Comparison of ENCODE assay signal across 15 mouse cellular contexts in the genomic region with DNA sequence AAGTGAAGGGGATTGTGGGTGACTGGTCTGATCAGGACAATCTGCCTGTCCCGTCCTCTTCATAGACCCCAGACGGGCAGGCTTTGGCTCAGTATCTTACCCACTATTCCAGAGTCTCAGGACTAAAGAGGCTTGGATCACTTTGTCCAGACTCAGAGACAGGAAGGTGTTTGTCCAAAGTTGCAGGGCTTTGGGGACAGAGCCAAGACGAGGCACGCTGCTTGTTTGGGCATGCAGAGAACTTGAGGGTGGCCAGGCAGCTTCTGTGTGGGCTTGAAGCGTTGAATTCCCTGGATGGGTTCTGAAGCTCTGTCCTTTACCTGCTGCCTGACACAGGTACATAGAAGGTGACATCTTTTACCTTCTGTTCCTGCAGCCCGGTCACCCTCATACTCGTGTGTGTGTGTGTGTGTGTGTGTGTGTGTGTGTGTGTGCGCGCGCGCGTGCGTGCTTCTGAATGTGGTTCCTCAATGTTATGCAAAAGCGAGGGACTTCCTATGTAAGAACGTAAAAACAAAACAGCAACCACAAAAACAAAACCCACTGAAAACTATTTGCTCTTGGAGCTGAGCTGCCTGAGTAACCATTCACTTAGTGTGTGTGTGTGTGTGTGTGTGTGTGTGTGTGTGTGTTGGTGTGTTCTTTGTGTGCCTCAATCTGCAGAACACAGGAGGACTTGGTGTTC. TPM values are rescaled to one million over a fixed set of nuclear protein-coding genes. Genes with fewer than 3 reads are reported as not detected.
A peak's percentile ranks its signal among the peaks of the same experiment; 100 is the strongest.
DNase-seq lines count a peak whose midpoint lies in the region; ATAC-seq and TF ChIP-seq lines count a peak whose summit lies in the region.
"Had no signal": no experiment of that assay in that cellular context is flagged by ENCODE, and none has a peak within 500 bp of the region (broad histone marks: within the 10 kb centered on the region; RNA-seq: fewer than 3 reads in every experiment).

No protein-coding gene starts in this region.

- 0 out of 2 replicates have a peak overlapping the region, but pooled peaks have one; percentile 68 for H3K27ac ChIP-seq in cerebellum, adult 2 months (ENCODE audit: insufficient read depth, low read length)
- H3K27ac ChIP-seq in neural tube, embryonic 14.5 days (ENCODE audit: low read depth, low read length) = 0 out of 2 replicates have a peak overlapping the region, but pooled peaks have one; percentile 48
- no peak overlapping the region for H3K27ac ChIP-seq in neural tube, embryonic 15.5 days (replicated peaks)
- no peak overlapping the region for H3K27ac ChIP-seq in liver, embryonic 11.5 days (ENCODE audit: low read depth, low read length)
- H3K27ac ChIP-seq: heart, embryonic 15.5 days; intestine, embryonic 15.5 days; liver, embryonic 14.5 days had no signal

- no peak overlapping the region for H3K9ac ChIP-seq in neural tube, embryonic 14.5 days (replicated peaks; ENCODE audit: low read depth, low read length)
- H3K9ac ChIP-seq in neural tube, embryonic 15.5 days (replicated peaks) = no peak overlapping the region
- H3K9ac ChIP-seq in liver, embryonic 11.5 days (ENCODE audit: low read depth, low read length) = no peak overlapping the region
- H3K9ac ChIP-seq: heart, embryonic 15.5 days; intestine, embryonic 15.5 days; liver, embryonic 14.5 days had no signal

- H3K4me2 ChIP-seq in neural tube, embryonic 14.5 days (ENCODE audit: low read depth, low read length) = no peak overlapping the region
- H3K4me2 ChIP-seq in neural tube, embryonic 15.5 days = no peak overlapping the region
- H3K4me2 ChIP-seq in liver, embryonic 11.5 days = no peak overlapping the region
- H3K4me2 ChIP-seq: heart, embryonic 15.5 days; intestine, embryonic 15.5 days had no signal

- no peaks in the 10 kb centered on the region for H3K36me3 ChIP-seq in neural tube, embryonic 14.5 days (ENCODE audit: control insufficient read depth, insufficient read depth, low read length)
- no peaks in the 10 kb centered on the region for H3K36me3 ChIP-seq in neural tube, embryonic 15.5 days
- H3K36me3 ChIP-seq in liver, embryonic 11.5 days (ENCODE audit: control insufficient read depth, insufficient read depth, low read length) = no peaks in the 10 kb centered on the region
- H3K36me3 ChIP-seq: heart, embryonic 15.5 days; intestine, embryonic 15.5 days had no signal

- no peaks in the 10 kb centered on the region for H3K9me3 ChIP-seq in neural tube, embryonic 14.5 days (ENCODE audit: control insufficient read depth, low read length)
- H3K9me3 ChIP-seq in neural tube, embryonic 15.5 days (replicated peaks) = no peaks in the 10 kb centered on the region
- H3K9me3 ChIP-seq in liver, embryonic 11.5 days (ENCODE audit: control insufficient read depth, low read length) = no peaks in the 10 kb centered on the region
- H3K9me3 ChIP-seq: heart, embryonic 15.5 days; intestine, embryonic 15.5 days had no signal

- WGBS in cerebellum, adult 2 months = 69% methylated on average over 15 of the region's 15 CpGs
- WGBS in neural tube, embryonic 14.5 days = 85% methylated on average over 15 of the region's 15 CpGs
- WGBS in neural tube, embryonic 15.5 days = 87% methylated on average over 15 of the region's 15 CpGs
- 87% methylated on average over 15 of the region's 15 CpGs for WGBS in liver, embryonic 11.5 days

- H3K27me3 ChIP-seq in cerebellum, adult 2 months (ENCODE audit: control insufficient read depth, insufficient read depth, low read length) = no peaks in the 10 kb centered on the region
- H3K27me3 ChIP-seq in neural tube, embryonic 14.5 days (ENCODE audit: control insufficient read depth, insufficient read depth, low read length) = no peaks in the 10 kb centered on the region
- no peaks in the 10 kb centered on the region for H3K27me3 ChIP-seq in neural tube, embryonic 15.5 days (replicated peaks)
- H3K27me3 ChIP-seq in liver, embryonic 11.5 days (replicated peaks; ENCODE audit: control insufficient read depth, insufficient read depth, low read length) = no peaks in the 10 kb centered on the region
- H3K27me3 ChIP-seq: heart, embryonic 15.5 days; intestine, embryonic 15.5 days had no signal

- DNase-seq in cerebellum, adult 2 months = peak in 1 of 2 experiments; percentile 26
- no peak for DNase-seq in cerebellum, adult 11-12 months
- DNase-seq in fat pad, adult 2 months (ENCODE audit: extremely low read depth, low read depth, low spot score) = peak; percentile 50
- peak; percentile 51 for DNase-seq in naive thymus-derived CD4-positive, alpha-beta T cell, adult 2 months (ENCODE audit: low read depth)
- DNase-seq in liver, embryonic 11.5 days (ENCODE audit: low spot score) = no peak
- DNase-seq in thymus, postnatal 10 days (ENCODE audit: low spot score in 2 of 2) = no peak
- DNase-seq: adrenal gland, adult 2 months; kidney, postnatal 36 days; lung, postnatal 36 days had no signal

- H3K4me1 ChIP-seq in cerebellum, adult 2 months (ENCODE audit: control insufficient read depth, insufficient read depth, low read length) = peaks cover 32% of the 10 kb centered on the region
- peaks cover 14% of the 10 kb centered on the region for H3K4me1 ChIP-seq in neural tube, embryonic 14.5 days (ENCODE audit: control insufficient read depth, insufficient read depth, low read length)
- peaks cover 23% of the 10 kb centered on the region for H3K4me1 ChIP-seq in neural tube, embryonic 15.5 days
- no peaks in the 10 kb centered on the region for H3K4me1 ChIP-seq in liver, embryonic 11.5 days (replicated peaks; ENCODE audit: control insufficient read depth, insufficient read depth, low read length)

- H3K4me3 ChIP-seq in cerebellum, adult 2 months (replicated peaks; ENCODE audit: insufficient read depth, low read depth, low read length) = no peak overlapping the region
- no peak overlapping the region for H3K4me3 ChIP-seq in neural tube, embryonic 14.5 days (ENCODE audit: low read depth, low read length)
- no peak overlapping the region for H3K4me3 ChIP-seq in neural tube, embryonic 15.5 days (replicated peaks)
- H3K4me3 ChIP-seq in liver, embryonic 11.5 days (ENCODE audit: low read depth, low read length) = no peak overlapping the region
- H3K4me3 ChIP-seq: erythroblast, embryonic 14.5 days; heart, embryonic 15.5 days; intestine, embryonic 15.5 days had no signal

- no peak for TF ChIP-seq CTCF in cerebellum, adult 2 months (IDR thresholded peaks at IDR 0.05; ENCODE audit: borderline replicate concordance, insufficient read depth, low read depth, low read length)

- no peak for TF ChIP-seq POLR2A in cerebellum, adult 2 months (IDR thresholded peaks at IDR 0.05; ENCODE audit: borderline replicate concordance, insufficient read depth, low read length)

- ATAC-seq in neural tube, embryonic 14.5 days (ENCODE audit: low read depth) = no peak
- ATAC-seq in neural tube, embryonic 15.5 days (ENCODE audit: low FRiP score) = no peak
- ATAC-seq in liver, embryonic 11.5 days (replicated peaks; ENCODE audit: low FRiP score) = no peak
- ATAC-seq: intestine, embryonic 15.5 days had no signal

RNA-seq across cellular contexts. Expression of a gene that starts 24.8 kb away (rescaled TPM):
- 3.9 and 5.0 TPM in 2 replicates for polyA plus RNA-seq in cerebellum, adult 2 months (2012; rRNA removed)
- 0.71 and 2.0 TPM in 2 replicates for polyA plus RNA-seq in neural tube, embryonic 14.5 days (2014; fragmentation: Nextera tagmentation; extraction: Ambion mirVana)
- 1.7 and 1.9 TPM in 2 replicates for polyA plus RNA-seq in neural tube, embryonic 15.5 days (2015; fragmentation: Nextera tagmentation; extraction: Ambion mirVana)
- not detected in 2 replicates for polyA plus RNA-seq in liver, embryonic 11.5 days (2014; fragmentation: Nextera tagmentation; extraction: Ambion mirVana)
- polyA plus RNA-seq: erythroblast, embryonic 14.5 days had no signal

RNA-seq across cellular contexts. Expression of a gene that starts 27.2 kb away (rescaled TPM):
- polyA plus RNA-seq in cerebellum, adult 2 months (2012; rRNA removed) = 81.2 and 92.5 TPM in 2 replicates
- polyA plus RNA-seq in neural tube, embryonic 14.5 days (2014; fragmentation: Nextera tagmentation; extraction: Ambion mirVana) = 28.0 and 34.8 TPM in 2 replicates
- 30.0 and 31.0 TPM in 2 replicates for polyA plus RNA-seq in neural tube, embryonic 15.5 days (2015; fragmentation: Nextera tagmentation; extraction: Ambion mirVana)
- 7.1 and 7.4 TPM in 2 replicates for polyA plus RNA-seq in liver, embryonic 11.5 days (2014; fragmentation: Nextera tagmentation; extraction: Ambion mirVana)

RNA-seq across cellular contexts. Expression of a gene that starts 34.1 kb away (rescaled TPM):
- 1,362 and 1,509 TPM in 2 replicates for polyA plus RNA-seq in cerebellum, adult 2 months (2012; rRNA removed)
- polyA plus RNA-seq in neural tube, embryonic 14.5 days (2014; fragmentation: Nextera tagmentation; extraction: Ambion mirVana) = 674 and 718 TPM in 2 replicates
- polyA plus RNA-seq in neural tube, embryonic 15.5 days (2015; fragmentation: Nextera tagmentation; extraction: Ambion mirVana) = 804 and 844 TPM in 2 replicates
- 1,440 and 1,641 TPM in 2 replicates for polyA plus RNA-seq in liver, embryonic 11.5 days (2014; fragmentation: Nextera tagmentation; extraction: Ambion mirVana)

Comparison
In these comparisons a context has a peak if more than half of its experiments do, and no peak if none do; other contexts are left out.
1. H3K27ac ChIP-seq: peak in cerebellum, adult 2 months (single experiment) and neural tube, embryonic 14.5 days (single experiment); none in neural tube, embryonic 15.5 days (single experiment) and liver, embryonic 11.5 days (single experiment).
2. DNase-seq: peak in fat pad, adult 2 months (single experiment) and naive thymus-derived CD4-positive, alpha-beta T cell, adult 2 months (single experiment); none in cerebellum, adult 11-12 months (single experiment), liver, embryonic 11.5 days (single experiment) and thymus, postnatal 10 days (0 of 2).